Mouse (Mus musculus) stomach, embryonic 15.5 days (tissue): ENCODE measurements around the gene Cadm4. TPM values are rescaled to one million over a fixed set of nuclear protein-coding genes. Genes with fewer than 3 reads are reported as not detected.

Experiments used
- ATAC-seq: fragments of 200-750 bp; cut with Nextera tagmentation; 2 replicates; pipeline ENCODE4 v1.8.0; 2017; ENCODE audit warnings: low read depth, moderate number of reproducible peaks, moderate TSS enrichment; ENCODE audit not compliant: insufficient read depth, low FRiP score
- H3K27ac ChIP-seq: fragments of 300-500 bp; sonication (generic); 2 replicates; pipeline ENCODE4 v1.5.1; 2015; ENCODE audit warnings: mild to moderate bottlenecking, inconsistent platforms
- H3K27me3 ChIP-seq: fragments of 300-500 bp; sonication (generic); replicated peaks from 2 replicates; pipeline ENCODE4 v1.6.1; 2015; ENCODE audit warnings: inconsistent platforms
- H3K36me3 ChIP-seq: fragments of 300-500 bp; sonication (generic); 2 replicates; pipeline ENCODE4 v1.6.1; 2015; ENCODE audit warnings: inconsistent platforms
- H3K4me1 ChIP-seq: fragments of 300-500 bp; sonication (generic); 2 replicates; pipeline ENCODE4 v1.6.1; 2015; ENCODE audit warnings: inconsistent platforms
- H3K4me2 ChIP-seq: fragments of 300-500 bp; sonication (generic); 2 replicates; pipeline ENCODE4 v1.6.1; 2015; ENCODE audit warnings: mild to moderate bottlenecking, inconsistent platforms
- H3K4me3 ChIP-seq: fragments of 300-500 bp; sonication (generic); replicated peaks from 2 replicates; pipeline ENCODE4 v1.5.1; 2015; ENCODE audit warnings: inconsistent platforms
- H3K9ac ChIP-seq: fragments of 300-500 bp; sonication (generic); 2 replicates; pipeline ENCODE4 v1.6.1; 2015; ENCODE audit warnings: inconsistent platforms
- H3K9me3 ChIP-seq: fragments of 300-500 bp; sonication (generic); 2 replicates; pipeline ENCODE4 v1.6.1; 2016; ENCODE audit warnings: inconsistent platforms
- WGBS: fragments of 180-500 bp; shearing (Covaris S2); methylation state at CpG from one replicate; pipeline ENCODE4 v1.1.7; 2015; 5-methylcytosine and 5-hydroxymethylcytosine counted together
- polyA plus RNA-seq: library from polyadenylated mRNA; unstranded; fragments of >200 nt; fragmentation: Nextera tagmentation; extraction: Ambion mirVana; gene quantifications from 2 replicates; pipeline ENCODE4 v1.2.1, GENCODE M21; 2015

Gene Cadm4
- polyA plus RNA-seq, result 4.7 and 6.3 TPM in 2 replicates

DNA sequence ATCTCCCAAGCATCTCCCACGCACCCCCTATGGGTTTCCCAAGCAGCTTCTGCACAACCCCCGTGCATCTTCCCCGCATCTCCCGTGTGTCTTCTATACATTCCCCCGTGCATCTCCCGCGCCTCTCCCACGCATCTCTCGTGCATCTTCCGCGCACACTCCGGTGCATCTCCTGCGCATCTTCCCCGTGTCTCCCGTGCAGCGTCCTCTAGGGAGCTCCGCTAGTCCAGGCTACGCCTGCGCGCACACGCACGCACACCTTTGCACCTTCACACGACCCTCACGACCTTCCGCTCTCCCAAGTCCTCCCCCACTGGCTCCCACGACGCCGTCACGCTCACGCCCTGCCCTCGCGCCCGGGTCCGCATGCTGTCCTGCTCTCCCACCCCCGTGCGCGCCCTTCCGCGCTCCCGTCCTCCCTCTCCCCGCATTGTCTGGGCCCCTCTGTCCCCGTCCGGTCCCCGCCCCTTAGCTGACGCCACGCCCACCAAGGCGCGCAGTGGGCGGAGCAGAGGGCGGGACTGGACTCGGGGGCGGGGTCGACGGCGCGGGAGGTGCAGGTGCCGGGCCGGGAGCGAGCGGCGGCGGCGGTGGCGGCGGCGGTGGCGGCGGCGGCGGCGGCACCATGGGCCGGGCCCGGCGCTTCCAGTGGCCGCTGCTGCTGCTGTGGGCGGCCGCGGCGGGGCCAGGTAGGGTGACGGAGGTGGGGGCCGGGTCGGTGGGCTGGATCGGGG, at the start of gene Cadm4:
Cadm4 (plus strand) TSS at position 550 of the 734 bp plus-strand sequence.
- H3K27me3 ChIP-seq, result 0 out of 2 replicates have a peak, but pooled peaks cover 5% of the 10 kb centered on the region
- WGBS, result under 1% methylated on average over 72 of the region's 83 CpGs
- ATAC-seq, result peak; percentile 79

GRCm38 (mm10) chr7:24435305-24435704, 46.5 kb upstream of the Cadm4 start:
- 72% methylated on average over 5 of the region's 5 CpGs for WGBS
- no peak overlapping the region for H3K4me3 ChIP-seq

More for the DNA sequence above, at the start of gene Cadm4:
- H3K9ac ChIP-seq, result peak within 1 kb of the TSS; percentile 20
- H3K4me1 ChIP-seq, result peaks cover 13% of the 10 kb centered on the region
- no peak within 1 kb of the TSS for H3K27ac ChIP-seq
- no peaks in the 10 kb centered on the region for H3K36me3 ChIP-seq
- H3K4me2 ChIP-seq, result peak within 1 kb of the TSS; percentile 99
- H3K9me3 ChIP-seq, result no peaks in the 10 kb centered on the region
- H3K4me3 ChIP-seq, result peak within 1 kb of the TSS; percentile 63

GRCm38 (mm10) chr7:24437981-24438380, 43.8 kb upstream of the Cadm4 start:
- WGBS, result 62% methylated on average over 10 of the region's 10 CpGs
- H3K4me3 ChIP-seq, result no peak overlapping the region
- no peaks in the 10 kb centered on the region for H3K9me3 ChIP-seq
- no peak overlapping the region for H3K27ac ChIP-seq
- no peak overlapping the region for H3K9ac ChIP-seq
- H3K27me3 ChIP-seq, result peaks cover 5% of the 10 kb centered on the region
- H3K36me3 ChIP-seq, result no peaks in the 10 kb centered on the region
- no peaks in the 10 kb centered on the region for H3K4me1 ChIP-seq
- no peak overlapping the region for H3K4me2 ChIP-seq
- no peak for ATAC-seq

More at GRCm38 (mm10) chr7:24435305-24435704, 46.5 kb upstream of the Cadm4 start:
- H3K27me3 ChIP-seq, result peaks cover 9% of the 10 kb centered on the region
- no peaks in the 10 kb centered on the region for H3K36me3 ChIP-seq
- H3K4me2 ChIP-seq, result no peak overlapping the region
- no peaks in the 10 kb centered on the region for H3K9me3 ChIP-seq
- no peaks in the 10 kb centered on the region for H3K4me1 ChIP-seq
- H3K27ac ChIP-seq, result no peak overlapping the region
- ATAC-seq, result no peak
- H3K9ac ChIP-seq, result no peak overlapping the region

GRCm38 (mm10) chr7:24439191-24439590, 42.6 kb upstream of the Cadm4 start:
- H3K27me3 ChIP-seq, result no peaks in the 10 kb centered on the region
- H3K9ac ChIP-seq, result no peak overlapping the region
- 85% methylated on average over 6 of the region's 6 CpGs for WGBS
- no peaks in the 10 kb centered on the region for H3K36me3 ChIP-seq
- no peak overlapping the region for H3K27ac ChIP-seq
- ATAC-seq, result no peak
- no peaks in the 10 kb centered on the region for H3K9me3 ChIP-seq
- H3K4me1 ChIP-seq, result no peaks in the 10 kb centered on the region
- H3K4me2 ChIP-seq, result no peak overlapping the region
- no peak overlapping the region for H3K4me3 ChIP-seq

DNA sequence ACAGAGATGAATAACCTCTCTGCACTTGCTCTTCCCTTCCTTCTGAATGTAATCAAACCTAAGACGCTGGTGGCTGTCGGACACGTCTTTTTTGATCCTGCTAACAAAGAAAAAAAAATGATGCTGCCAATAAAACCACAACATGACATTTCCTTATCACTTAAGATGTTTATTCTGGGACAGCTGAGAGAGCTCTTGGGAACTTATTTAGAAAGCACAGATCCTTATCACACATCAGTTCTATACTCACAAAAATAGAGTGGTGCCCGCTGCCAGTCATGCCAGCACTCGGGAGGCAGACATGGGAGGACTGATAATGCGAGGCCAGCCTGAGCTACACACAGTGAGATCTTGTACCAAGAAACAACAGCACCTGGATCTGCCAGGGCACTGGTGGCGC, 41.9 kb upstream of the Cadm4 start:
- H3K36me3 ChIP-seq, result no peaks in the 10 kb centered on the region

DNA sequence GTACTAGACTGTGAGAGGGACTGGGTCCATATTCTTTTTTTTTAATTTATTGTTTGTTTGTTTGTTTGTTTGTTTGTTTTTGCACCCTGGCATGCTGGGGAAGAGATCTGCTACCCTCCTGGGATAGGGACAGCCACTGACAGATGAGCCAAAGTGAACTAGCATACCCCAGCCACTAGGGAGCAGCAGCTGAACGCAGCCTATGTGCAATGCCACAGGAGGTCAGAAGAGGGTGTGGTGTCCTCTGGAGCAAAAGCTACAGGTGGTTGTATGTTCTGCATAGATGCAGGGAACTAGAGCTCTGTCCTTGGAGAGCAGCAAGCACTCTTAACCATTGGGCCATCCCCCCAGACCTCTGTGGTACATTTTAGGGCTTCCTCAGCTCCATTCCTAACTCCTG, 40.0 kb upstream of the Cadm4 start:
- Histone ChIP-seq H3K27ac (no peak overlapping the region), H3K36me3 (no peaks in the 10 kb centered on the region), H3K27me3 (no peaks in the 10 kb centered on the region), H3K4me2 (no peak overlapping the region), H3K4me3 (no peak overlapping the region), H3K9me3 (no peaks in the 10 kb centered on the region), H3K9ac (no peak overlapping the region), H3K4me1 (no peaks in the 10 kb centered on the region)
- 27% methylated on average over 1 of the region's 1 CpGs for WGBS
- no peak for ATAC-seq

More for the DNA sequence above, 41.9 kb upstream of the Cadm4 start:
- Histone ChIP-seq H3K4me1 (no peaks in the 10 kb centered on the region), H3K4me2 (no peak overlapping the region), H3K4me3 (no peak overlapping the region), H3K9me3 (no peaks in the 10 kb centered on the region), H3K27me3 (no peaks in the 10 kb centered on the region), H3K9ac (no peak overlapping the region), H3K27ac (no peak overlapping the region)
- no peak for ATAC-seq
- 66% methylated on average over 7 of the region's 7 CpGs for WGBS

- 55% methylated on average over 8 of the region's 8 CpGs for WGBS
- no peak for ATAC-seq
- Histone ChIP-seq H3K36me3 (no peaks in the 10 kb centered on the region), H3K9me3 (no peaks in the 10 kb centered on the region), H3K4me1 (no peaks in the 10 kb centered on the region), H3K4me3 (no peak overlapping the region), H3K27me3 (no peaks in the 10 kb centered on the region), H3K4me2 (no peak overlapping the region), H3K9ac (no peak overlapping the region), H3K27ac (no peak overlapping the region)
These were observed 39.5 kb upstream of the Cadm4 start for GRCm38 (mm10) chr7:24442313-24442712.

- H3K36me3 ChIP-seq, result no peaks in the 10 kb centered on the region
These were observed 36.4 kb upstream of the Cadm4 start for GRCm38 (mm10) chr7:24445266-24445926.

GRCm38 (mm10) chr7:24446697-24447340, 35.0 kb upstream of the Cadm4 start:
- Histone ChIP-seq H3K4me3 (no peak overlapping the region), H3K27ac (peak overlapping the region; percentile 5; the same call in 1 of the 2 replicates), H3K36me3 (no peaks in the 10 kb centered on the region), H3K27me3 (no peaks in the 10 kb centered on the region), H3K4me2 (no peak overlapping the region), H3K4me1 (0 out of 2 replicates have a peak, but pooled peaks cover 4% of the 10 kb centered on the region), H3K9me3 (no peaks in the 10 kb centered on the region), H3K9ac (no peak overlapping the region)
- WGBS, result 63% methylated on average over 7 of the region's 7 CpGs
- ATAC-seq, result no peak

More at GRCm38 (mm10) chr7:24445266-24445926, 36.4 kb upstream of the Cadm4 start:
- ATAC-seq, result 0 out of 2 replicates have a peak, but pooled peaks have one; percentile 6
- Histone ChIP-seq H3K27ac (0 out of 2 replicates have a peak overlapping the region, but pooled peaks have one; percentile 31), H3K4me3 (no peak overlapping the region), H3K4me2 (no peak overlapping the region), H3K9me3 (no peaks in the 10 kb centered on the region), H3K27me3 (no peaks in the 10 kb centered on the region), H3K9ac (no peak overlapping the region), H3K4me1 (0 out of 2 replicates have a peak, but pooled peaks cover 4% of the 10 kb centered on the region)
- 87% methylated on average over 9 of the region's 9 CpGs for WGBS

DNA sequence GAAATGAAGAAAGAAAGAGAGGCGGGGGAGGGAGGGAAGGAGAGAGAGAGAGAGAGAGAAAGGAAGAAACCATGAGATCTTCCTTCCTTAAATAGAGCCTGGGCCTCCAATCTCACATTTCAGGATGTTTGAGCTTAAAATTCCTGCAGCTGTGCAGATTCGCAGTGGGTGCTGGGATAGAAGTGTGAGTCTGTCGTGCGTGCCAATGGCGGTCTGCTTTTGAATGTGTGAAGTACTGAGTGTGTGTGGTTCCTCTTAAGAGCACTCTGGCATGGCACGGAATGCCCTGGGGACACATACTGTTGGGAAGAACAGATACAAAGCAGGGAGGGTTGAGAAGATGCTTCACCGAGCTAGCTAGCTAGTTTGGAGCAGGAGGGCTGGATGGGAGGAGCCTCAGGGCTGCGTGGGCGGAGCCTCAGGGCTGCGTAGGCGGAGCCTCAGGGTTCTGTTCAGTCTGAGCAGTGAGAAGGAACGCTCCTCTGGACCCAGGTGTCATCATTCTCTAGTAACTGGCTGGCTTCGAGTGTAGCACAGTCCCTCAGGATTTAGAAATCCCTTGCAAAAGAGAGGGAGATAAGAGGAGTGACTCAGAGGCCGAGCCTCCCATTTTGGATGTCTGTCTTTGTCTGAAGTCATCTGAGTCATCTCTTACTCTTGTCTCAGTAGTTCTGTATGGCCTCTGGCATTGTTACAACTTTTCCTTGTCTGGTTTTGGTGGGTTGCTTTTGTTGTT, 32.9 kb upstream of the Cadm4 start:
- Histone ChIP-seq H3K4me1 (0 out of 2 replicates have a peak, but pooled peaks cover 4% of the 10 kb centered on the region), H3K4me2 (no peak overlapping the region), H3K27me3 (no peaks in the 10 kb centered on the region), H3K9me3 (no peaks in the 10 kb centered on the region), H3K27ac (no peak overlapping the region), H3K36me3 (no peaks in the 10 kb centered on the region), H3K9ac (no peak overlapping the region), H3K4me3 (no peak overlapping the region)
- 48% methylated on average over 14 of the region's 14 CpGs for WGBS
- ATAC-seq, result no peak

- H3K9ac ChIP-seq, result no peak overlapping the region
- H3K4me2 ChIP-seq, result no peak overlapping the region
- no peak overlapping the region for H3K27ac ChIP-seq
- H3K9me3 ChIP-seq, result no peaks in the 10 kb centered on the region
- no peaks in the 10 kb centered on the region for H3K27me3 ChIP-seq
- 0 out of 2 replicates have a peak, but pooled peaks cover 4% of the 10 kb centered on the region for H3K4me1 ChIP-seq
- WGBS, result 50% methylated on average over 9 of the region's 9 CpGs
- H3K4me3 ChIP-seq, result no peak overlapping the region
- no peaks in the 10 kb centered on the region for H3K36me3 ChIP-seq
- ATAC-seq, result no peak
These were observed 31.2 kb upstream of the Cadm4 start for GRCm38 (mm10) chr7:24450585-24451017.
